Mouse (Mus musculus) liver, embryonic 14.5 days (tissue): Measurements from ENCODE around the gene Dis3l. TPM values are rescaled to one million over a fixed set of nuclear protein-coding genes. Genes with fewer than 3 reads are reported as not detected.
"Not testable (repeated sequence)": the region's sequence is repeated elsewhere in the genome, so short reads cannot be mapped to it uniquely, and the experiment has no call there.

Experiments used
- ATAC-seq: fragments of 200-750 bp; cut with Nextera tagmentation; 2 replicates; pipeline ENCODE4 v1.8.0; 2017; ENCODE audit warnings: moderate number of reproducible peaks, mild to moderate bottlenecking, moderate library complexity; ENCODE audit not compliant: insufficient read depth
- DNase-seq, 3 experiments: peaks; one replicate each; pipeline ENCODE4 v3.0.0-alpha.2; 2012 to 2013; ENCODE audit warnings: low read depth in 3 of 3, low spot score in 3 of 3
- H3K27ac ChIP-seq: fragments of 300-500 bp; sonication (generic); 2 replicates; pipeline ENCODE4 v1.5.1; 2014; ENCODE audit warnings: moderate library complexity, mild to moderate bottlenecking, control low read depth, inconsistent platforms
- H3K27me3 ChIP-seq: fragments of 300-500 bp; sonication (generic); 2 replicates; pipeline ENCODE4 v1.6.1; 2014; ENCODE audit warnings: mild to moderate bottlenecking, low read length, moderate library complexity; ENCODE audit not compliant: control insufficient read depth, insufficient read depth
- H3K36me3 ChIP-seq: fragments of 300-500 bp; sonication (generic); replicated peaks from 2 replicates; pipeline ENCODE4 v1.6.1; 2014; ENCODE audit warnings: low read depth; ENCODE audit not compliant: control insufficient read depth, insufficient read depth
- H3K4me1 ChIP-seq, 2 experiments: fragments of 200-500 bp in 1 of 2; fragments of 300-500 bp in 1 of 2; sonication (generic) in 1 of 2; replicated peaks; 2 replicates each; pipeline ENCODE4 v1.6.1; 2012 to 2014; ENCODE audit warnings: antibody characterized with exemption in 1 of 2, inconsistent platforms in 1 of 2, low read length in 1 of 2; ENCODE audit not compliant: control insufficient read depth in 2 of 2, insufficient read depth in 2 of 2
- H3K4me2 ChIP-seq: fragments of 300-500 bp; sonication (generic); 2 replicates; pipeline ENCODE4 v1.6.1; 2014; ENCODE audit warnings: low read depth, mild to moderate bottlenecking, control low read depth, moderate library complexity
- H3K4me3 ChIP-seq, 2 experiments: fragments of 200-500 bp in 1 of 2; fragments of 300-500 bp in 1 of 2; sonication (generic) in 1 of 2; 2 replicates each; pipeline ENCODE4 v1.5.1; 2012 to 2014; ENCODE audit warnings: low read depth in 2 of 2, low read length in 2 of 2, mild to moderate bottlenecking in 2 of 2, control low read depth in 1 of 2, inconsistent platforms in 1 of 2, moderate library complexity in 1 of 2; ENCODE audit not compliant: insufficient read depth in 1 of 2
- H3K9ac ChIP-seq: fragments of 300-500 bp; sonication (generic); replicated peaks from 2 replicates; pipeline ENCODE4 v1.6.1; 2014; ENCODE audit warnings: mild to moderate bottlenecking, control low read depth, moderate library complexity
- H3K9me3 ChIP-seq: fragments of 300-500 bp; sonication (generic); 2 replicates; pipeline ENCODE4 v1.6.1; 2016; ENCODE audit warnings: low read length, mixed read lengths; ENCODE audit not compliant: control insufficient read depth
- CTCF ChIP-seq: IDR thresholded peaks from 2 replicates; pipeline ENCODE4 v1.5.1; 2016; ENCODE audit warnings: antibody characterized with exemption, low read depth, control low read depth
- EP300 ChIP-seq: IDR thresholded peaks from 2 replicates; pipeline ENCODE4 v1.6.1; 2016; ENCODE audit warnings: antibody characterized with exemption, low read depth
- WGBS: fragments of 180-500 bp; shearing (Covaris S2); extraction: QIAGEN DNeasy Blood & Tissue Kit; methylation state at CpG from one replicate; pipeline ENCODE4 v1.1.7; 2014; ENCODE audit not compliant: insufficient replicate concordance; 5-methylcytosine and 5-hydroxymethylcytosine counted together
- polyA plus RNA-seq, 2 experiments: library from polyadenylated mRNA; depleted of rRNA in 1 of 2; stranded (reverse) in 1 of 2; unstranded in 1 of 2; fragments of >200 nt; fragmentation: Nextera tagmentation in 1 of 2; extraction: Ambion mirVana in 1 of 2; gene quantifications; 2 replicates each; pipeline versions ENCODE4 v1.2.1 to v1.2.3; 2012 to 2014

The Dis3l gene
- polyA plus RNA-seq, 2 experiments: 4.9 to 8.0 TPM

DNA sequence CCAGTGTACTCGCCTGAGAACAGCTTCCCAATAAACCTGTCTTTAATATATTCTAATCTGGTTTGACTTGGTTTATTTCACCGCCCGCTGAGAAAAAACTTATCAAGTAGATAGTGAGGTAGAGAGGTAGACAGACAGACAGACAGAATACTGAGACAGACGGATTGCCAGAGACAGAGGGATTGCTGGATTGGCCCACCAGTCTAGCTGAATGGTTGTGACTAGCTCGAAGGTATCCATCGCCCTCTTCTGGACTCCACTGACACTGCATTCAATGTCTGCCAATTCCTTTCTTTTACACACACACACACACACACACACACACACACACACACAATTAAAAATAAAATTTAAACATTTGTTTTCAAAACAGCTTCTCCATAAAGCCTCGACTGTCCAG is 68.5 kb downstream of the Dis3l start:
- Histone ChIP-seq H3K27me3 (no peaks in the 10 kb centered on the region), H3K9me3 (no peaks in the 10 kb centered on the region), H3K4me2 (no peak overlapping the region), H3K4me3 (no peak overlapping the region), H3K27ac (no peak overlapping the region), H3K4me1 (no peaks in the 10 kb centered on the region), H3K9ac (no peak overlapping the region), H3K36me3 (no peaks in the 10 kb centered on the region)
- WGBS: 30% methylated on average over 7 of the region's 7 CpGs
- no peak for DNase-seq
- peak; percentile 67 for TF ChIP-seq CTCF
- TF ChIP-seq EP300: no peak
- ATAC-seq: no peak

GRCm38 (mm10) chr9:64271249-64271648 is 69.8 kb downstream of the Dis3l start:
- Histone ChIP-seq H3K27ac (no peak overlapping the region), H3K36me3 (no peaks in the 10 kb centered on the region), H3K9me3 (no peaks in the 10 kb centered on the region), H3K9ac (no peak overlapping the region), H3K4me3 (no peak overlapping the region), H3K4me1 (no peaks in the 10 kb centered on the region), H3K4me2 (no peak overlapping the region), H3K27me3 (no peaks in the 10 kb centered on the region)
- no peak for ATAC-seq
- no peak for TF ChIP-seq CTCF
- TF ChIP-seq EP300: no peak
- no peak for DNase-seq
- WGBS: 36% methylated on average over 3 of the region's 3 CpGs

- H3K4me2 ChIP-seq, H3K36me3 ChIP-seq, H3K27ac ChIP-seq, H3K4me3 ChIP-seq, H3K4me1 ChIP-seq, DNase-seq, H3K9me3 ChIP-seq, H3K9ac ChIP-seq, ATAC-seq, H3K27me3 ChIP-seq: not testable (repeated sequence)
- 82% methylated on average over 8 of the region's 8 CpGs for WGBS
Measured at GRCm38 (mm10) chr9:64268836-64269235, 72.3 kb downstream of the Dis3l start.

DNA sequence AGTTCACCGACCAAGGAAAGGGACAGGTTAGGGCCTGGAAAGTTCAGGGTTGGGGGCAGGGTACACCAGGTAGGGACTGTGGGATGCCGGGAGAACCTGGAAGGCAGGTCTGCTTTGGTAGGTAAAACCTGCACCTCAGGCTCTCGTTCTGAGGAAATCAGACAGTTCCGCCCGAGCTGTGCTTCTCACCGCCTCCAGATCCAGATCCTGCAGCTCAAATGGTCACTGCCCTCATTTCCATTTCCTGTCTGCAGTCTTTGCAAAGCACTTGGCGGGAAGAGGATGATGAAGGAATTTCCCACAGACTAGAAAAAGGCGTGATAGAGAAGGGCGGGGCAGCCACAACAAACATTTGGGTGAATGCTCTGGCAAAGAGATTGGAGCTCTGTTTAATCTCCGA is 72.9 kb downstream of the Dis3l start:
- H3K27me3 ChIP-seq: no peaks in the 10 kb centered on the region
- H3K9ac ChIP-seq: no peak overlapping the region
- H3K4me2 ChIP-seq: no peak overlapping the region
- ATAC-seq (no peak), DNase-seq (no peak)
- H3K9me3 ChIP-seq: no peaks in the 10 kb centered on the region
- 62% methylated on average over 10 of the region's 10 CpGs for WGBS
- H3K4me1 ChIP-seq: no peaks in the 10 kb centered on the region
- H3K4me3 ChIP-seq: no peak overlapping the region
- H3K27ac ChIP-seq: no peak overlapping the region
- TF ChIP-seq EP300: no peak
- TF ChIP-seq CTCF: no peak
- no peaks in the 10 kb centered on the region for H3K36me3 ChIP-seq

GRCm38 (mm10) chr9:64267231-64267630 is 73.9 kb downstream of the Dis3l start:
- 61% methylated on average over 1 of the region's 1 CpGs for WGBS
- no peaks in the 10 kb centered on the region for H3K9me3 ChIP-seq
- no peaks in the 10 kb centered on the region for H3K4me1 ChIP-seq
- H3K4me3 ChIP-seq: no peak overlapping the region
- no peaks in the 10 kb centered on the region for H3K36me3 ChIP-seq
- H3K9ac ChIP-seq: no peak overlapping the region
- H3K27me3 ChIP-seq: no peaks in the 10 kb centered on the region
- no peak overlapping the region for H3K27ac ChIP-seq
- no peak overlapping the region for H3K4me2 ChIP-seq
- DNase-seq (no peak), ATAC-seq (no peak)
- no peak for TF ChIP-seq CTCF
- TF ChIP-seq EP300: no peak

GRCm38 (mm10) chr9:64264813-64265212 is 76.3 kb downstream of the Dis3l start:
- WGBS: 34% methylated on average over 1 of the region's 1 CpGs
- H3K36me3 ChIP-seq: no peaks in the 10 kb centered on the region
- no peaks in the 10 kb centered on the region for H3K27me3 ChIP-seq
- H3K9me3 ChIP-seq: no peaks in the 10 kb centered on the region
- no peaks in the 10 kb centered on the region for H3K4me1 ChIP-seq
- DNase-seq (no peak), ATAC-seq (no peak)
- no peak overlapping the region for H3K9ac ChIP-seq
- H3K4me3 ChIP-seq: no peak overlapping the region
- no peak overlapping the region for H3K27ac ChIP-seq
- TF ChIP-seq EP300 (no peak), CTCF (no peak)
- no peak overlapping the region for H3K4me2 ChIP-seq
